12 mouse cellular contexts compared by ENCODE assay signal in the genomic region with DNA sequence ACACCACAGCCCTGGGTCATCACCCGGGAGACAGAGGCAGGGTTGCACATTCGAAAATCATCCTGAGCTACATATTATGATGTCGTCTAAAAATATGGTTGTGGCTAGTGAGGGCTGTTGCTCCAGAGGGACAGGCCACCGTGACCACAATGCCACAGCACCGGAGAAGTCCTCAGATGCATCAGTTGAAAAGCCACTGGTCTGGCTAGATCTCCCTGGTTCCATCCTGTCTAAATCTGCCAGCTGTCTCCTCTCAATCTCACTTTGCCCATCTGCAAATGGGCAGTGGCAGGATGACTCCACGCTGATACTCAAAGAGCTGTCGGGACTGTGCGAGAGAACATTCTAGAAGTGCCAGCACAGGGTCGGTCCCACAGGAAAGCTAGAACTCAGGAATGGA. TPM values are rescaled to one million over a fixed set of nuclear protein-coding genes. Genes with fewer than 3 reads are reported as not detected.
DNase-seq lines count a peak whose midpoint lies in the region; ATAC-seq lines count a peak whose summit lies in the region.
"Had no signal": no experiment of that assay in that cellular context is flagged by ENCODE, and none has a peak within 500 bp of the region (broad histone marks: within the 10 kb centered on the region; RNA-seq: fewer than 3 reads in every experiment).

No protein-coding gene starts in this region.

- H3K4me3 ChIP-seq in hindbrain, embryonic 12.5 days: peak overlapping the region; percentile 16; the same call in 1 of the 2 replicates
- no peak overlapping the region for H3K4me3 ChIP-seq in hindbrain, embryonic 16.5 days (ENCODE audit: low read length)
- no peak overlapping the region for H3K4me3 ChIP-seq in neural tube, embryonic 12.5 days
- H3K4me3 ChIP-seq in limb, embryonic 12.5 days (replicated peaks): peak overlapping the region; percentile 74

- no peak overlapping the region for H3K27ac ChIP-seq in hindbrain, embryonic 12.5 days
- H3K27ac ChIP-seq in hindbrain, embryonic 16.5 days (ENCODE audit: low read depth, low read length): no peak overlapping the region
- no peak overlapping the region for H3K27ac ChIP-seq in neural tube, embryonic 12.5 days
- peak overlapping the region; percentile 97 for H3K27ac ChIP-seq in limb, embryonic 12.5 days
- H3K27ac ChIP-seq: macrophage had no signal

- no peak for ATAC-seq in hindbrain, embryonic 12.5 days (ENCODE audit: low FRiP score)
- ATAC-seq in hindbrain, embryonic 16.5 days: no peak
- no peak for ATAC-seq in neural tube, embryonic 12.5 days (ENCODE audit: low FRiP score, low read depth)
- ATAC-seq in limb, embryonic 12.5 days (ENCODE audit: insufficient number of reproducible peaks, insufficient read depth, low FRiP score, low TSS enrichment, low read depth): no peak
- ATAC-seq: forebrain, embryonic 16.5 days had no signal

- peaks cover 46% of the 10 kb centered on the region for H3K4me1 ChIP-seq in hindbrain, embryonic 12.5 days
- H3K4me1 ChIP-seq in hindbrain, embryonic 16.5 days (ENCODE audit: control insufficient read depth, insufficient read depth, low read depth, low read length): no peaks in the 10 kb centered on the region
- peaks cover 34% of the 10 kb centered on the region for H3K4me1 ChIP-seq in neural tube, embryonic 12.5 days
- H3K4me1 ChIP-seq in limb, embryonic 12.5 days (replicated peaks): peaks cover 78% of the 10 kb centered on the region

- peak overlapping the region; percentile 36; the same call in 1 of the 2 replicates for H3K4me2 ChIP-seq in hindbrain, embryonic 12.5 days (replicated peaks)
- H3K4me2 ChIP-seq in hindbrain, embryonic 16.5 days (ENCODE audit: low read length): no peak overlapping the region
- H3K4me2 ChIP-seq in neural tube, embryonic 12.5 days (replicated peaks): peak overlapping the region; percentile 44
- H3K4me2 ChIP-seq in limb, embryonic 12.5 days: peak overlapping the region; percentile 91

- WGBS in hindbrain, embryonic 12.5 days: 76% methylated on average over 9 of the region's 9 CpGs
- WGBS in hindbrain, embryonic 16.5 days: 78% methylated on average over 9 of the region's 9 CpGs
- WGBS in neural tube, embryonic 12.5 days: 82% methylated on average over 9 of the region's 9 CpGs
- 59% methylated on average over 9 of the region's 9 CpGs for WGBS in limb, embryonic 12.5 days

- H3K36me3 ChIP-seq in hindbrain, embryonic 12.5 days: no peaks in the 10 kb centered on the region
- H3K36me3 ChIP-seq in hindbrain, embryonic 16.5 days (ENCODE audit: control insufficient read depth, insufficient read depth, low read length): no peaks in the 10 kb centered on the region
- H3K36me3 ChIP-seq in neural tube, embryonic 12.5 days: no peaks in the 10 kb centered on the region
- H3K36me3 ChIP-seq in limb, embryonic 12.5 days: peaks cover 29% of the 10 kb centered on the region

- no peaks in the 10 kb centered on the region; the same call in 1 of the 2 replicates for H3K27me3 ChIP-seq in hindbrain, embryonic 12.5 days
- H3K27me3 ChIP-seq in hindbrain, embryonic 16.5 days (replicated peaks; ENCODE audit: control insufficient read depth, insufficient read depth, low read length): peaks cover 3% of the 10 kb centered on the region; the same call in 1 of the 2 replicates
- 0 out of 2 replicates have a peak, but pooled peaks cover 5% of the 10 kb centered on the region for H3K27me3 ChIP-seq in neural tube, embryonic 12.5 days (replicated peaks)
- H3K27me3 ChIP-seq in limb, embryonic 12.5 days: no peaks in the 10 kb centered on the region

- H3K9me3 ChIP-seq in hindbrain, embryonic 12.5 days (replicated peaks): no peaks in the 10 kb centered on the region
- H3K9me3 ChIP-seq in hindbrain, embryonic 16.5 days (ENCODE audit: control insufficient read depth, low read length): no peaks in the 10 kb centered on the region
- H3K9me3 ChIP-seq in neural tube, embryonic 12.5 days: no peaks in the 10 kb centered on the region
- no peaks in the 10 kb centered on the region for H3K9me3 ChIP-seq in limb, embryonic 12.5 days

- no peak overlapping the region for H3K9ac ChIP-seq in hindbrain, embryonic 12.5 days
- no peak overlapping the region for H3K9ac ChIP-seq in hindbrain, embryonic 16.5 days (ENCODE audit: low read depth, low read length)
- H3K9ac ChIP-seq in neural tube, embryonic 12.5 days: no peak overlapping the region
- H3K9ac ChIP-seq in limb, embryonic 12.5 days (replicated peaks): peak overlapping the region; percentile 73

- DNase-seq in neural tube, embryonic 10.5 days (ENCODE audit: extremely low spot score, low spot score): no peak
- no peak for DNase-seq in thymus, postnatal 10 days (ENCODE audit: low spot score in 2 of 2)
- no peak for DNase-seq in Muller cell, postnatal 12 days (ENCODE audit: inconsistent ontology term)
- no peak for DNase-seq in adrenal gland, postnatal 14 days
- DNase-seq: kidney, adult 18-20 months; right cerebral cortex, adult 18-20 months had no signal

RNA-seq across cellular contexts. Expression of gene Tmem119, which starts 1.8 kb away (rescaled TPM):
- polyA plus RNA-seq in hindbrain, embryonic 12.5 days (2016; fragmentation: Nextera tagmentation; extraction: Ambion mirVana): 41.0 and 44.1 TPM in 2 replicates
- 7.9 and 10.4 TPM in 2 replicates for polyA plus RNA-seq in hindbrain, embryonic 16.5 days (2015; fragmentation: Nextera tagmentation; extraction: Ambion mirVana)
- polyA plus RNA-seq in neural tube, embryonic 12.5 days (2016; fragmentation: Nextera tagmentation; extraction: Ambion mirVana): 39.3 and 43.8 TPM in 2 replicates
- 236 and 242 TPM in 2 replicates for polyA plus RNA-seq in limb, embryonic 12.5 days (2016; fragmentation: Nextera tagmentation; extraction: Ambion mirVana)
- total RNA-seq in adrenal gland, postnatal 14 days (2021): 9.6 and 10.9 TPM in 2 replicates
- polyA plus RNA-seq: macrophage had no signal

RNA-seq across cellular contexts. Expression of gene Iscu, which starts 26.0 kb away (rescaled TPM):
- polyA plus RNA-seq in hindbrain, embryonic 12.5 days (2016; fragmentation: Nextera tagmentation; extraction: Ambion mirVana): 101 and 106 TPM in 2 replicates
- 86.8 and 94.0 TPM in 2 replicates for polyA plus RNA-seq in hindbrain, embryonic 16.5 days (2015; fragmentation: Nextera tagmentation; extraction: Ambion mirVana)
- polyA plus RNA-seq in neural tube, embryonic 12.5 days (2016; fragmentation: Nextera tagmentation; extraction: Ambion mirVana): 101 and 105 TPM in 2 replicates
- polyA plus RNA-seq in limb, embryonic 12.5 days (2016; fragmentation: Nextera tagmentation; extraction: Ambion mirVana): 117 and 128 TPM in 2 replicates
- 429 and 451 TPM in 2 replicates for total RNA-seq in adrenal gland, postnatal 14 days (2021)

RNA-seq across cellular contexts. Expression of gene Sart3, which starts 26.2 kb away (rescaled TPM):
- 71.9 and 80.6 TPM in 2 replicates for polyA plus RNA-seq in hindbrain, embryonic 12.5 days (2016; fragmentation: Nextera tagmentation; extraction: Ambion mirVana)
- polyA plus RNA-seq in hindbrain, embryonic 16.5 days (2015; fragmentation: Nextera tagmentation; extraction: Ambion mirVana): 37.7 and 39.0 TPM in 2 replicates
- 66.2 and 69.1 TPM in 2 replicates for polyA plus RNA-seq in neural tube, embryonic 12.5 days (2016; fragmentation: Nextera tagmentation; extraction: Ambion mirVana)
- 87.9 and 91.5 TPM in 2 replicates for polyA plus RNA-seq in limb, embryonic 12.5 days (2016; fragmentation: Nextera tagmentation; extraction: Ambion mirVana)
- 33.8 and 38.4 TPM in 2 replicates for total RNA-seq in adrenal gland, postnatal 14 days (2021)

RNA-seq across cellular contexts. Expression of gene Selplg, which starts 33.9 kb away (rescaled TPM):
- polyA plus RNA-seq in hindbrain, embryonic 12.5 days (2016; fragmentation: Nextera tagmentation; extraction: Ambion mirVana): 1.3 and 2.3 TPM in 2 replicates
- 1.9 and 2.5 TPM in 2 replicates for polyA plus RNA-seq in hindbrain, embryonic 16.5 days (2015; fragmentation: Nextera tagmentation; extraction: Ambion mirVana)
- 1.5 and 2.3 TPM in 2 replicates for polyA plus RNA-seq in neural tube, embryonic 12.5 days (2016; fragmentation: Nextera tagmentation; extraction: Ambion mirVana)
- 1.4 and 1.8 TPM in 2 replicates for polyA plus RNA-seq in limb, embryonic 12.5 days (2016; fragmentation: Nextera tagmentation; extraction: Ambion mirVana)
- 4.1 and 16.3 TPM in 2 replicates for total RNA-seq in adrenal gland, postnatal 14 days (2021)

Comparison
In these comparisons a context has a peak if more than half of its experiments do, and no peak if none do; other contexts are left out.
1. H3K4me3 ChIP-seq: peak in hindbrain, embryonic 12.5 days (single experiment) and limb, embryonic 12.5 days (single experiment); none in hindbrain, embryonic 16.5 days (single experiment) and neural tube, embryonic 12.5 days (single experiment).